Mouse (Mus musculus) hindbrain, embryonic 14.5 days (tissue): ENCODE results near the gene Clca1. TPM values are rescaled to one million over a fixed set of nuclear protein-coding genes. Genes with fewer than 3 reads are reported as not detected.

Experiments used
- ATAC-seq: fragments of 200-750 bp; cut with Nextera tagmentation; 2 replicates; pipeline ENCODE4 v1.8.0; 2017; ENCODE audit warnings: moderate number of reproducible peaks, mild to moderate bottlenecking, moderate TSS enrichment, moderate library complexity; ENCODE audit not compliant: low FRiP score
- DNase-seq: peaks from one replicate; pipeline ENCODE4 v3.0.0-alpha.2; 2015; ENCODE audit warnings: low spot score
- H3K27ac ChIP-seq: fragments of 300-500 bp; sonication (generic); 2 replicates; pipeline ENCODE4 v1.5.1; 2014; ENCODE audit warnings: mild to moderate bottlenecking, moderate library complexity
- H3K27me3 ChIP-seq: fragments of 300-500 bp; sonication (generic); 2 replicates; pipeline ENCODE4 v1.6.1; 2014; ENCODE audit warnings: mild to moderate bottlenecking, low read length, mixed read lengths; ENCODE audit not compliant: control insufficient read depth, insufficient read depth
- H3K36me3 ChIP-seq: fragments of 300-500 bp; sonication (generic); replicated peaks from 2 replicates; pipeline ENCODE4 v1.6.1; 2014; ENCODE audit not compliant: control insufficient read depth, insufficient read depth
- H3K4me1 ChIP-seq: fragments of 300-500 bp; sonication (generic); replicated peaks from 2 replicates; pipeline ENCODE4 v1.6.1; 2014; ENCODE audit warnings: antibody characterized with exemption, low read length, mixed read lengths; ENCODE audit not compliant: control insufficient read depth, insufficient read depth
- H3K4me2 ChIP-seq: fragments of 300-500 bp; sonication (generic); replicated peaks from 2 replicates; pipeline ENCODE4 v1.6.1; 2014; ENCODE audit warnings: mild to moderate bottlenecking, moderate library complexity
- H3K4me3 ChIP-seq: fragments of 300-500 bp; sonication (generic); replicated peaks from 2 replicates; pipeline ENCODE4 v1.5.1; 2014; ENCODE audit warnings: mild to moderate bottlenecking, low read length
- H3K9ac ChIP-seq: fragments of 300-500 bp; sonication (generic); 2 replicates; pipeline ENCODE4 v1.6.1; 2014
- H3K9me3 ChIP-seq: fragments of 300-500 bp; sonication (generic); 2 replicates; pipeline ENCODE4 v1.6.1; 2016; ENCODE audit warnings: low read length; ENCODE audit not compliant: control insufficient read depth
- WGBS: fragments of 180-500 bp; shearing (Covaris S2); extraction: QIAGEN DNeasy Blood & Tissue Kit; methylation state at CpG from one replicate; pipeline ENCODE4 v1.1.7; 2014; 5-methylcytosine and 5-hydroxymethylcytosine counted together
- polyA plus RNA-seq: library from polyadenylated mRNA; unstranded; fragments of >200 nt; fragmentation: Nextera tagmentation; extraction: Ambion mirVana; gene quantifications from 2 replicates; pipeline ENCODE4 v1.2.1, GENCODE M21; 2014

The Clca1 gene
- polyA plus RNA-seq, 1 experiment from 2014 or later = not detected

GRCm38 (mm10) chr3:145017807-145018206 is 14.8 kb downstream of the Clca1 start:
- Histone ChIP-seq H3K4me3 (no peak overlapping the region), H3K4me2 (no peak overlapping the region), H3K27me3 (no peaks in the 10 kb centered on the region), H3K9ac (no peak overlapping the region), H3K4me1 (no peaks in the 10 kb centered on the region), H3K9me3 (no peaks in the 10 kb centered on the region), H3K27ac (no peak overlapping the region), H3K36me3 (no peaks in the 10 kb centered on the region)
- 66% methylated on average over 3 of the region's 3 CpGs for WGBS
- DNase-seq = no peak
- no peak for ATAC-seq

DNA sequence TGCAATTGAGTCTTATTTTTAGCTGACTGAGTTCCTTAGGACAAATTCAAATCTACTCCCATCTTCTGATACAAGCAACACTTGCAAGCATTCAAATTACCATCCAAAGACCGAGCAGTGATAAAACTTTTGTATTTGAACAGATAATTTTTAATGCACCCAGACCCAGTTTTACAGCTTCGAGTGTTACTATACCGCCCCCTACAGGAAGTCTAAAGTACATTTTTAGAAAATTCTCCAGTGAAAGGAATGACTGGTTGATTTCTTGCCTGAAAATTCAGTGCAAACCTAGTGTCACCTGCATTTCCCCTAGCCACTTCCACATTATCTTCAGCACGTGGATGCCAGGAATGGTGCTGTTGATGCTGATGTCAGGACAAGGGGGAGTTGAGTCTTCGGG is 28.2 kb downstream of the Clca1 start:
- 34% methylated on average over 5 of the region's 5 CpGs for WGBS
- ATAC-seq (no peak), DNase-seq (no peak)
- no peaks in the 10 kb centered on the region for H3K9me3 ChIP-seq
- no peak overlapping the region for H3K27ac ChIP-seq
- no peak overlapping the region for H3K4me3 ChIP-seq
- no peak overlapping the region for H3K9ac ChIP-seq
- no peak overlapping the region for H3K4me2 ChIP-seq
- H3K27me3 ChIP-seq = no peaks in the 10 kb centered on the region
- no peaks in the 10 kb centered on the region for H3K4me1 ChIP-seq
- no peaks in the 10 kb centered on the region for H3K36me3 ChIP-seq

DNA sequence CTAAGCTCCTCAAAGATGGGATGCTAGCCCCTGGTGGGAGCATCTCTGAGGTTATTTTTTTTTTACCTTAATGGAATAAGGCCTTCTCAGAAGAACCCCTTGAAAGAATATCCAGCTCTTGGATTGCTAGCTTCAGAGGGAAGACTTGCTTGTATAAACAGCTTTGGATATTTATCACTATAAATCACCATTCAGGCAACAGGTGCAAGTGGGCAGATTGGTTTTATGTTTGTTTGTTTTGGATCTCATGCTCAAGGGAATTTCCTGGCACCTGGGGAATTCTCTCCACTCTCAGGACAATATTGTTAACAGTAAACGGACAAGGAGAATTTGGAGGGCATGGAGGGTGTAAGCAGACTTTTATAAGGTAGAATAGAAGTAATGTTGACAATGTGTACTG is 31.7 kb downstream of the Clca1 start:
- Histone ChIP-seq H3K27me3 (no peaks in the 10 kb centered on the region), H3K27ac (no peak overlapping the region), H3K9me3 (no peaks in the 10 kb centered on the region), H3K4me2 (no peak overlapping the region), H3K9ac (no peak overlapping the region), H3K4me1 (no peaks in the 10 kb centered on the region), H3K4me3 (no peak overlapping the region), H3K36me3 (no peaks in the 10 kb centered on the region)
- no peak for DNase-seq
- no peak for ATAC-seq
- WGBS = 73% methylated on average over 1 of the region's 1 CpGs

GRCm38 (mm10) chr3:144993055-144993454 is 39.5 kb downstream of the Clca1 start:
- DNase-seq (no peak), ATAC-seq (no peak)
- Histone ChIP-seq H3K36me3 (no peaks in the 10 kb centered on the region), H3K4me1 (no peaks in the 10 kb centered on the region), H3K9ac (no peak overlapping the region), H3K4me3 (no peak overlapping the region), H3K27ac (no peak overlapping the region), H3K27me3 (no peaks in the 10 kb centered on the region), H3K9me3 (no peaks in the 10 kb centered on the region), H3K4me2 (no peak overlapping the region)
- 89% methylated on average over 5 of the region's 5 CpGs for WGBS

DNA sequence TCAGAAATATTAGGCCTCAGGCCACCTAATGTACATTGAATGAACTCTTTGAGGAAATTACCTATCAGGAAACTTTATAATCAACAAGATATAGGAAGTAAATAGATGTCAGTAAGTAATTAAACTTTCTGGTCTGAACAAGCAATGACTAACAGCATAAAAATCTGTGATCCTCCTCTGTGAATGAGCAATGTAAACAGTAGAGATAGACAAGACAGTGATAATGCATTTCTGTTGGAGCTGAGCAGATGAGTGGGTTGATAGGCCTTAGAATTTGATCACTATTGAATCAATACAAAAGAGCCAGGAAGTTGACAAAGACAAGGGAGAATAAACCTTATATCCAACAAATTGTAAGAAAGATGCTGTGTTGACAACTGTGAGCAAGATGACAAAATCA is 40.0 kb downstream of the Clca1 start:
- Histone ChIP-seq H3K4me2 (no peak overlapping the region), H3K27me3 (no peaks in the 10 kb centered on the region), H3K9me3 (no peaks in the 10 kb centered on the region), H3K36me3 (no peaks in the 10 kb centered on the region), H3K9ac (no peak overlapping the region), H3K4me3 (no peak overlapping the region), H3K4me1 (no peaks in the 10 kb centered on the region), H3K27ac (no peak overlapping the region)
- no peak for DNase-seq
- no peak for ATAC-seq

- Histone ChIP-seq H3K27ac (no peak overlapping the region), H3K4me2 (no peak overlapping the region), H3K4me3 (no peak overlapping the region), H3K4me1 (no peaks in the 10 kb centered on the region), H3K27me3 (no peaks in the 10 kb centered on the region), H3K9me3 (no peaks in the 10 kb centered on the region), H3K9ac (no peak overlapping the region), H3K36me3 (no peaks in the 10 kb centered on the region)
- DNase-seq = no peak
- no peak for ATAC-seq
- WGBS = 84% methylated on average over 5 of the region's 5 CpGs
Observed at GRCm38 (mm10) chr3:144985890-144986289, 46.7 kb downstream of the Clca1 start.

DNA sequence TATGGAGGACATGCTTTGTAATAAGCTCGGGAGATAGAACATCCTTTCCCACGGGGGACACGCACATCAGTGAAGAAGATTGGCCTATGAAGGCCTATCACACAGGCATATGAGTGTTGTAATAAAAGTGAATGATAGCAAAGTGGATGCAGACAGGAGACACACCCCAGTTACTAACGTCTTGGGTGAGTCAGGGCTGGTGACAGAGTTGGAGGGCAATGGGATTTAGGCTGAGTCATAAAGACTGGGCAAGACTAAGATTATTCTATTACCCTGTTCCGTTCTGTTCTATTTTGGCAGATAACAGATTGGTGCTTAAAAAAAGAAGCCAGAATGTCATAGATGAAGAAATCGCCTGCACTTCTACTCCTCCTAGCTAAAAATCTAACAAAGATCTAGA is 52.0 kb downstream of the Clca1 start:
- ATAC-seq (no peak), DNase-seq (no peak)
- Histone ChIP-seq H3K27ac (no peak overlapping the region), H3K36me3 (no peaks in the 10 kb centered on the region), H3K9ac (no peak overlapping the region), H3K27me3 (no peaks in the 10 kb centered on the region), H3K4me3 (no peak overlapping the region), H3K4me1 (no peaks in the 10 kb centered on the region), H3K9me3 (no peaks in the 10 kb centered on the region), H3K4me2 (no peak overlapping the region)
- 90% methylated on average over 6 of the region's 6 CpGs for WGBS

DNA sequence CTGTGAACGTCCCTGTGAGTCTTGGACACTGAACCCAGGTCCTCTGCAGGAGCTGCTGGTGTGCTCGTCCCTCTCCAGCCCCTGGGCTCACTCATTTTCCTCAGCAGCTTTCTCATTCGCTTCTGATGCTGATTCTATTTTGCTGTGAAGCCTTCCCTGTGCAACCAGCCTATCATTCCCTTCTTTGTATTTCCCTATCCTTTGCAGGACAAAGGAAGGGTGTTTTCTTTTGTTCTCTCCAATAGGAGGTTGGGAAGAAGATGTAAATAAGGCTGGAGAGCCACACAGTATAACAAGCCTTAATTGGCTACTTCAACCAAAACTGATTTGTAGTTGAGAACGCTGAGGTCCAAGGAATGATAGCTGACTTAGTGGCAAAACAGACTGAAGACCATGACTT is 54.9 kb downstream of the Clca1 start:
- H3K27ac ChIP-seq = no peak overlapping the region
- H3K4me3 ChIP-seq = no peak overlapping the region
- no peaks in the 10 kb centered on the region for H3K9me3 ChIP-seq
- H3K4me1 ChIP-seq = no peaks in the 10 kb centered on the region
- WGBS = 13% methylated on average over 4 of the region's 4 CpGs
- H3K4me2 ChIP-seq = no peak overlapping the region
- H3K36me3 ChIP-seq = no peaks in the 10 kb centered on the region
- H3K27me3 ChIP-seq = no peaks in the 10 kb centered on the region
- no peak for ATAC-seq
- no peak for DNase-seq
- H3K9ac ChIP-seq = no peak overlapping the region

GRCm38 (mm10) chr3:144976091-144976490 is 56.5 kb downstream of the Clca1 start:
- 62% methylated on average over 1 of the region's 1 CpGs for WGBS
- Histone ChIP-seq H3K9ac (no peak overlapping the region), H3K4me1 (no peaks in the 10 kb centered on the region), H3K4me3 (no peak overlapping the region), H3K4me2 (no peak overlapping the region), H3K9me3 (no peaks in the 10 kb centered on the region), H3K27ac (no peak overlapping the region), H3K36me3 (no peaks in the 10 kb centered on the region), H3K27me3 (no peaks in the 10 kb centered on the region)
- DNase-seq = no peak
- no peak for ATAC-seq

GRCm38 (mm10) chr3:144974945-144975344 is 57.6 kb downstream of the Clca1 start, which contains the start of gene Clca4a:
Clca4a (minus strand) TSS chr3:144975045.
- DNase-seq (no peak), ATAC-seq (no peak)
- Histone ChIP-seq H3K4me2 (no peak within 1 kb of the TSS), H3K27ac (no peak within 1 kb of the TSS), H3K9ac (no peak within 1 kb of the TSS), H3K27me3 (no peaks in the 10 kb centered on the region), H3K4me1 (no peaks in the 10 kb centered on the region), H3K4me3 (no peak within 1 kb of the TSS), H3K36me3 (no peaks in the 10 kb centered on the region), H3K9me3 (no peaks in the 10 kb centered on the region)
